Mouse (Mus musculus): ENCODE measurements around the gene Samd4. TPM values are rescaled to one million over a fixed set of nuclear protein-coding genes. Genes with fewer than 3 reads are reported as not detected.

Samd4 gene
- polyA plus RNA-seq, 1 experiment: 2.3 TPM

DNA sequence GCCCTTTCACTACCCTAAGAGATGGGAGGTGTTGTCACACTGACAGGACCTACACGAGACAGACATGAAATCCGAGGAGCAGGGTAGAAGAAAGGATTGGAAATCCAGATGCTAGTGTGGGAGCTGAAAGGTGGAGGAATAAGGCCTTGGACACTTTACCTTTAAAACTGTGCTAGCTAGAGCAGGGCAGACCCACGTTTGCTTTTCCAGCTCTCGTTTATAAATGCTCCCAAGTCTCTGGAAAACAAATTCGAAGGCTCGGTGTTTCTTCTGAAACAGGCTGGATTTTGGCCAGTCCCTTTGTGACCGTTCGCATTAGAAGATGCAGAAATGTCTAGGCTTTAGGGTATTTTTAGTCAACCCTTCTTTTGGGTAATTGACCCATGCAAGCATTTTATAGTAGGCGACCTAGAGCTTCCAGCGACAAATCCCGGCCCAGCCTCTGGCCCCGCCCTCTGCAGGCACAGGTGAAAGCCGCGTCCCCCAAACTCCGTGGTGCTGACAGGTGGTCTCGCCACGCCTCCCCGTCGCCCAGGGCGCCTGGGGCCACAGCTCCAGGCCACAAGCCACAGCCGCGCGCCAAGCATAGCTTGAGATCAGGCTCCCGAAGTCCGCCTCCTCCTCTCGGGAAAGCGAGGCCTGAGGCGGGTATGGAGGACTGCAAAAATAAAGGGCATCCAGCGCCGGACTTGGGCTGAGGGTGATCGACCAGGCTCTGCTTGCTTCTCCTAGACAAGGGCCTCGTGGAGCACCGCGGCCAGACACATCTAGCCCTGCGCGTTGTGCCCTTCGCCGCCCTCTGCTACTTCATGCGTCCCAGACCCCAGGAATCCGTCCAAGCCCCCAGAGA is 848 bp upstream of the Samd4 start:
- no peak for TF ChIP-seq CTCF (IDR thresholded peaks at IDR 0.05; ENCODE audit: low read depth, low read length)
- no peak for TF ChIP-seq POLR2A (IDR thresholded peaks at IDR 0.05; ENCODE audit: borderline replicate concordance, low read depth, low read length)
- peak overlapping the region; percentile 73 for H3K4me3 ChIP-seq (ENCODE audit: insufficient read depth, low read length)
- H3K4me1 ChIP-seq (ENCODE audit: control insufficient read depth, insufficient read depth, low read length): peaks cover 9% of the 10 kb centered on the region
- H3K27ac ChIP-seq (ENCODE audit: insufficient read depth, low read depth, low read length): peak overlapping the region; percentile 13; the same call in 1 of the 2 replicates

DNA sequence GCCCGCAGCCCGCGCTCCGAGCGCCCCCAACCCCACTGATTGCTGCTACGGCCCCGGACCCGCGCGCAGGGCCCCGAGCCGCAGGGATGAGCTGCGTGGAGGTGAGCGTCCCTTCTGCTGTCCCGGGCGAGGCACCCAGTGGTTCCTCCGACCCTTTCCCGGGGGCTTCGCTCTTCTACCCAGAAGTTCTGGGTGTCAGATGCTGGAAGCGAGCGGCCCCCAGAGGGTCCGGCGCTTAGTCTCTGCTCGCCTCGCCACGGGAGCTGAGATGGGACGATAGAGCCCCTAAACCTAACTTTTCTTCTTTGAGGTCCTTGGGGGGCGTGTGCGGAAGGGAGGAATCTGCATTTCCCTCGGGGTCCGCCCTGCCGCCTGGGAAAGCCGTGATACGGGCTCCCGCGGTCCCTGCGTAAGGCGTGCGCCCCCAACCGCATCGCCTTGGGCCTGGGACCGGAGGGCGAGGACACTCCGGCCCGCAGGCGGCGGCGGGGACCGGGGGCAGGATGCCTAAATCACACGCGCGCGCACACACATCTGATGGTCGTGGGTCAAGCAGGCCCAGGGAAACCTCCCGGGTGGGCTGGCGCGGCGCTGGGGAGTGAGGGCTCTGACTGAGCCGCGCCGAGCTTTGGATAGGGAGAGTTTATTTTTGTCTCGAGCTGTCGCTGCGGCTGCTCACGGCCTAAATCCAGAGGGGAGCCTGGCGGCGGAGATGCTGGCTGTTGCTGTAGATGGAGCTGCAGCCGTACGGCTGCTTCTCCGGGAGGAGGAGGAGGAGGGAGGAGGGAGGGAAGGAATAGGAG is 615 bp downstream of the Samd4 start:
- peak overlapping the region; percentile 19; the same call in 1 of the 2 replicates for H3K27ac ChIP-seq (ENCODE audit: insufficient read depth, low read depth, low read length)
- peak overlapping the region; percentile 73 for H3K4me3 ChIP-seq (ENCODE audit: insufficient read depth, low read length)
- peaks cover 9% of the 10 kb centered on the region for H3K4me1 ChIP-seq (ENCODE audit: control insufficient read depth, insufficient read depth, low read length)
- TF ChIP-seq POLR2A (IDR thresholded peaks at IDR 0.05; ENCODE audit: borderline replicate concordance, low read depth, low read length) (no peak), CTCF (IDR thresholded peaks at IDR 0.05; ENCODE audit: low read depth, low read length) (no peak)

- Histone ChIP-seq H3K27ac (ENCODE audit: insufficient read depth, low read depth, low read length) (0 out of 2 replicates have a peak overlapping the region, but pooled peaks have one; percentile 1), H3K4me1 (ENCODE audit: control insufficient read depth, insufficient read depth, low read length) (peaks cover 9% of the 10 kb centered on the region), H3K4me3 (ENCODE audit: insufficient read depth, low read length) (peak overlapping the region; percentile 86)
- TF ChIP-seq CTCF (IDR thresholded peaks at IDR 0.05; ENCODE audit: low read depth, low read length) (no peak), POLR2A (IDR thresholded peaks at IDR 0.05; ENCODE audit: borderline replicate concordance, low read depth, low read length) (no peak)
Observed at GRCm38 (mm10) chr14:46883871-46884441, 1.3 kb downstream of the Samd4 start.

GRCm38 (mm10) chr14:46884701-46885428 is 2.2 kb downstream of the Samd4 start:
- Histone ChIP-seq H3K4me1 (ENCODE audit: control insufficient read depth, insufficient read depth, low read length) (peaks cover 9% of the 10 kb centered on the region), H3K27ac (ENCODE audit: insufficient read depth, low read depth, low read length) (0 out of 2 replicates have a peak overlapping the region, but pooled peaks have one; percentile 4), H3K4me3 (ENCODE audit: insufficient read depth, low read length) (peak overlapping the region; percentile 86)
- no peak for TF ChIP-seq CTCF (IDR thresholded peaks at IDR 0.05; ENCODE audit: low read depth, low read length)
- no peak for TF ChIP-seq POLR2A (IDR thresholded peaks at IDR 0.05; ENCODE audit: borderline replicate concordance, low read depth, low read length)

- H3K27ac ChIP-seq (ENCODE audit: insufficient read depth, low read depth, low read length): no peak overlapping the region
- peak overlapping the region; percentile 86 for H3K4me3 ChIP-seq (ENCODE audit: insufficient read depth, low read length)
- TF ChIP-seq POLR2A (IDR thresholded peaks at IDR 0.05; ENCODE audit: borderline replicate concordance, low read depth, low read length): no peak
- TF ChIP-seq CTCF (IDR thresholded peaks at IDR 0.05; ENCODE audit: low read depth, low read length): no peak
Observed at GRCm38 (mm10) chr14:46885429-46885755, 2.7 kb downstream of the Samd4 start.

GRCm38 (mm10) chr14:46885891-46886301 is 3.2 kb downstream of the Samd4 start:
- Histone ChIP-seq H3K4me1 (ENCODE audit: control insufficient read depth, insufficient read depth, low read length) (peaks cover 9% of the 10 kb centered on the region), H3K27ac (ENCODE audit: insufficient read depth, low read depth, low read length) (no peak overlapping the region), H3K4me3 (ENCODE audit: insufficient read depth, low read length) (peak overlapping the region; percentile 86)
- TF ChIP-seq CTCF (IDR thresholded peaks at IDR 0.05; ENCODE audit: low read depth, low read length) (no peak), POLR2A (IDR thresholded peaks at IDR 0.05; ENCODE audit: borderline replicate concordance, low read depth, low read length) (no peak)

More at GRCm38 (mm10) chr14:46885429-46885755, 2.7 kb downstream of the Samd4 start:
- peaks cover 9% of the 10 kb centered on the region for H3K4me1 ChIP-seq (ENCODE audit: control insufficient read depth, insufficient read depth, low read length)

DNA sequence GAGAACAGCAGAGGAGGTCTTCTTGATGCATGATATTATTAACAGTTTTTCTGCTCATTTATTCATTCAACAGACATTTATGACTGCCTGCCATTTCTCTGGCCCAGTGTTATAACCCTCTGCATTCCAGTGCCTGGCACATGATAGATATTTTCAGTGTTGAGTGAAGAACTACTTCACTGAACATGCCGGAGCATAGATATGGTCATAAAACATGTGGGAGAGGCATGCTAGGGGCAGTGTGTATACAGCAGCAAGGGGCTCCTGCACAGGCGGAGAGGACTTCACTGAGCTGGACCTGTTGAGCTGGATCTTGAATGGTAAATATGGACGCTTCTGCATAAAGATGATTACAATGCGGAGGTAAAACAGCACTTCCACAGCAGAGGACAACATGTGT is 6.4 kb downstream of the Samd4 start:
- peaks cover 9% of the 10 kb centered on the region for H3K4me1 ChIP-seq (ENCODE audit: control insufficient read depth, insufficient read depth, low read length)
- no peak for TF ChIP-seq POLR2A (IDR thresholded peaks at IDR 0.05; ENCODE audit: borderline replicate concordance, low read depth, low read length)
- no peak for TF ChIP-seq CTCF (IDR thresholded peaks at IDR 0.05; ENCODE audit: low read depth, low read length)
- H3K27ac ChIP-seq (ENCODE audit: insufficient read depth, low read depth, low read length): no peak overlapping the region
- H3K4me3 ChIP-seq (ENCODE audit: insufficient read depth, low read length): no peak overlapping the region

GRCm38 (mm10) chr14:46893961-46894360 is 11.3 kb downstream of the Samd4 start:
- no peak for TF ChIP-seq POLR2A (IDR thresholded peaks at IDR 0.05; ENCODE audit: borderline replicate concordance, low read depth, low read length)
- TF ChIP-seq CTCF (IDR thresholded peaks at IDR 0.05; ENCODE audit: low read depth, low read length): no peak
- no peak overlapping the region for H3K4me3 ChIP-seq (ENCODE audit: insufficient read depth, low read length)
- H3K4me1 ChIP-seq (ENCODE audit: control insufficient read depth, insufficient read depth, low read length): 0 out of 2 replicates have a peak, but pooled peaks cover 2% of the 10 kb centered on the region
- no peak overlapping the region for H3K27ac ChIP-seq (ENCODE audit: insufficient read depth, low read depth, low read length)

GRCm38 (mm10) chr14:46897953-46898352 is 15.3 kb downstream of the Samd4 start:
- Histone ChIP-seq H3K4me1 (ENCODE audit: control insufficient read depth, insufficient read depth, low read length) (0 out of 2 replicates have a peak, but pooled peaks cover 2% of the 10 kb centered on the region), H3K27ac (ENCODE audit: insufficient read depth, low read depth, low read length) (no peak overlapping the region), H3K4me3 (ENCODE audit: insufficient read depth, low read length) (no peak overlapping the region)
- no peak for TF ChIP-seq POLR2A (IDR thresholded peaks at IDR 0.05; ENCODE audit: borderline replicate concordance, low read depth, low read length)
- TF ChIP-seq CTCF (IDR thresholded peaks at IDR 0.05; ENCODE audit: low read depth, low read length): no peak

Data from bone marrow macrophage, adult 2 months (primary cell).